Mouse (Mus musculus) kidney, adult 9 months (tissue): ENCODE results near the gene Vmn2r48.
"Not testable (repeated sequence)": the region's sequence is repeated elsewhere in the genome, so short reads cannot be mapped to it uniquely, and the experiment has no call there.

ENCODE experiments used
- DNase-seq: peaks from one replicate; pipeline ENCODE4 v3.0.0; 2022

Gene Vmn2r48

DNA sequence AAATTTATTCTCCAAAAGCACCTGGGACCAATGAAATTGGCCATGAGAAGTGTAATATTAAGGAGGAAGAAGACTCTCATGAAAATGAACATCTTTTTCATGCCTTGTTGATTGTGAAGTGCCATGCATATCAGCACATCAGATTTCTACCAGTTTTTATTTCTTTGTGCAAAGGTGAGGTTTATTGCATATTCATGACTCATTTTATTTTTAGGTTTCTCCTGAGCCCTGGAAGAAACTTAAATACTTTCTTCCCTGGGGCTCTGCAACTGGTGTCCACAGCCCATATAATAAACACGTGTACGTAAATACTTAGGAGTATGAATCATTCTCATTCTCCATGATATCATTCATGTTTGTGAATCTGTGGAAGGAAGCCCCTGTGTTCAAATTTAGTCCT, at the start of gene Vmn2r48:
Gene Vmn2r48 (minus strand): TSS at position 101 of the 400 bp plus-strand sequence.
- not testable (repeated sequence) for DNase-seq

DNA sequence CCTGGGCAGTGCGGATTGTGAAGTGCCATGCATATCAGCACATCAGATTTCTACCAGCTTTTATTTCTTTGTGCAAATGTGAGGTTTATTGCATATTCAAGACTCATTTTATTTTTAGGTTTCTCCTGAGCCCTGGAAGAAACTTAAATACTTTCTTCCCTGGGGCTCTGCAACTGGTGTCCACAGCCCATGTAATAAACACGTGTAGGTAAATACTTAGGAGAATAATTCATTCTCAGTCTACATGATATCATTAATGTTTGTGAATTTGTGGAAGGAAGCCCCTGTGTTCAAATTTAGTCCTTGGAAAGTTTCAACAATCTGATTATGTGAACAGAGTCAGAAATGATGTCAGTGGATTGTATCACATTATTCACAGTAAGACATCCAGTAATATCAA, 38.8 kb upstream of the Vmn2r48 start, which contains the start of gene Vmn2r49:
Gene Vmn2r49 (minus strand): TSS at position 101 of the 400 bp plus-strand sequence.
- DNase-seq = not testable (repeated sequence)
